Mouse (Mus musculus) small intestine, adult 2 months (tissue): ENCODE data around the gene Mpzl2. TPM values are rescaled to one million over a fixed set of nuclear protein-coding genes. Genes with fewer than 3 reads are reported as not detected.

Experiments
- H3K27ac ChIP-seq: fragments of 200-500 bp; 2 replicates; pipeline ENCODE4 v1.5.1; 2012; ENCODE audit warnings: low read depth, low read length, control low read depth, inconsistent platforms; ENCODE audit not compliant: insufficient read depth
- H3K27me3 ChIP-seq: fragments of 200-500 bp; 2 replicates; pipeline ENCODE4 v1.6.1; 2012; ENCODE audit warnings: mild to moderate bottlenecking, moderate library complexity, low read length, inconsistent platforms; ENCODE audit not compliant: control insufficient read depth, insufficient read depth
- H3K36me3 ChIP-seq: fragments of 200-500 bp; 2 replicates; pipeline ENCODE4 v1.6.1; 2012; ENCODE audit warnings: mild to moderate bottlenecking, low read length, control low read depth, inconsistent platforms; ENCODE audit not compliant: control insufficient read depth, insufficient read depth
- H3K4me1 ChIP-seq: fragments of 200-500 bp; 2 replicates; pipeline ENCODE4 v1.6.1; 2012; ENCODE audit warnings: low read length, inconsistent platforms, mixed read lengths; ENCODE audit not compliant: control insufficient read depth, insufficient read depth, insufficient read length
- H3K4me3 ChIP-seq: fragments of 200-500 bp; 2 replicates; pipeline ENCODE4 v1.5.1; 2012; ENCODE audit warnings: low read depth, mild to moderate bottlenecking, control low read depth, inconsistent platforms, low read length, moderate library complexity
- CTCF ChIP-seq: fragments of 200-500 bp; IDR thresholded peaks from 2 replicates; pipeline ENCODE4 v1.5.1; 2012; ENCODE audit warnings: low read depth, mild to moderate bottlenecking, control low read depth, inconsistent platforms, low read length, moderate library complexity, mixed read lengths; ENCODE audit not compliant: insufficient replicate concordance, insufficient read length; ENCODE audit errors: extremely low read depth
- POLR2A ChIP-seq: fragments of 200-500 bp; IDR thresholded peaks from 2 replicates; pipeline ENCODE4 v1.6.1; 2012; ENCODE audit warnings: low read depth, mild to moderate bottlenecking, control low read depth, inconsistent platforms, low read length, moderate library complexity
- whole genome bisulfite sequencing: fragments of 180-500 bp; shearing (Covaris S2); methylation state at CpG from one replicate; pipeline ENCODE4 v1.1.7; 2018; 5-methylcytosine and 5-hydroxymethylcytosine counted together
- polyA plus RNA-seq: library from polyadenylated mRNA; depleted of rRNA; stranded (reverse); fragments of >200 nt; gene quantifications from 2 replicates; pipeline ENCODE4 v1.2.3, GENCODE M21; 2012

The Mpzl2 gene
- polyA plus RNA-seq, 1 experiment = 8.2 TPM

DNA sequence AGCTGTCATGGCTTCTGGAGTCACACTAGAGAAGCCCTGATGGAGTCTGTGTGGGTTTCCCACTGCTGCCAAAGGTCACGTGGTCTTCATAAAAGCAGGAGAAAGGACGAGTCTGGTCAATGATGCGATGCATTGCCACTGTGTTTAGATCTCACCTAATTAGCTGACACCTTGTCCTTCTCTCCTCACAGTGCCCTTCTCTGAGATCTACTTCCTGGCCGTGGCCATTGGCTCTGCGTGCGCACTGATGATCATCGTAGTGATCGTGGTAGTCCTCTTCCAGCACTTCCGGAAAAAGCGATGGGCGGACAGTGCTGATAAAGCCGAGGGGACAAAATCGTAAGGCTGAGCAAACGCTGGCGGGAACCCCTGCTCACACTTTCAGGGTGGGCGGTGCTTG lies 7.4 kb downstream of the Mpzl2 start:
- H3K27me3 ChIP-seq = peaks cover 3% of the 10 kb centered on the region; the same call in 1 of the 2 replicates
- no peak overlapping the region for H3K4me3 ChIP-seq
- TF ChIP-seq CTCF (no peak), POLR2A (no peak)
- no peak overlapping the region for H3K27ac ChIP-seq
- H3K4me1 ChIP-seq = no peaks in the 10 kb centered on the region
- 91% methylated on average over 16 of the region's 16 CpGs for WGBS
- H3K36me3 ChIP-seq = peaks cover 19% of the 10 kb centered on the region

- 23% methylated on average over 4 of the region's 4 CpGs for WGBS
- no peak overlapping the region for H3K4me3 ChIP-seq
- no peak overlapping the region for H3K27ac ChIP-seq
- TF ChIP-seq POLR2A (no peak), CTCF (no peak)
- peaks cover 25% of the 10 kb centered on the region for H3K36me3 ChIP-seq
- no peaks in the 10 kb centered on the region for H3K4me1 ChIP-seq
- no peaks in the 10 kb centered on the region for H3K27me3 ChIP-seq
Measured at GRCm38 (mm10) chr9:45048511-45048910, 8.9 kb downstream of the Mpzl2 start.

DNA sequence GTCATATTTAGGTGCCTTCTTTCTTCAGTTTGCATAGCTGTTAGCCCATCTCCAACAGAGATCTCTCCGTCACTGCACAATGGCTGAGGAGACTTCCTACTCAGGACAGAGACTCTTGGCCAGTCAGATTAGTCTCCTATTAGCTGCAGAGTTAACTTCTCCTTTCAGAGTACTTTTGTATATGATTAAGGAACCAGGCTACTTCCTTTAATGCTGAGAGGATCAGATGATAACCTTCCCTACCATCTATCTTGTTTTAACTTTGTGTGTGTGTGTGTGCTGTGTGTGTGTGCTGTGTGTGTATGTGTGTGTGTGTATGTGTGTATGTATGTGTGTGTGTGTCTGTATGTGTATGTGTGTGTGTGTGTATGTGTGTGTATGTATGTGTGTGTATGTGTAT lies 10.1 kb downstream of the Mpzl2 start:
- H3K27me3 ChIP-seq = no peaks in the 10 kb centered on the region
- no peak overlapping the region for H3K4me3 ChIP-seq
- no peaks in the 10 kb centered on the region for H3K4me1 ChIP-seq
- H3K27ac ChIP-seq = no peak overlapping the region
- 82% methylated on average over 1 of the region's 1 CpGs for WGBS
- TF ChIP-seq CTCF (no peak), POLR2A (no peak)
- H3K36me3 ChIP-seq = peaks cover 25% of the 10 kb centered on the region

GRCm38 (mm10) chr9:45050301-45050700 lies 10.7 kb downstream of the Mpzl2 start:
- H3K27me3 ChIP-seq = no peaks in the 10 kb centered on the region
- no peaks in the 10 kb centered on the region for H3K4me1 ChIP-seq
- H3K4me3 ChIP-seq = no peak overlapping the region
- 58% methylated on average over 2 of the region's 2 CpGs for WGBS
- peaks cover 22% of the 10 kb centered on the region for H3K36me3 ChIP-seq
- no peak for TF ChIP-seq POLR2A
- no peak for TF ChIP-seq CTCF
- no peak overlapping the region for H3K27ac ChIP-seq

DNA sequence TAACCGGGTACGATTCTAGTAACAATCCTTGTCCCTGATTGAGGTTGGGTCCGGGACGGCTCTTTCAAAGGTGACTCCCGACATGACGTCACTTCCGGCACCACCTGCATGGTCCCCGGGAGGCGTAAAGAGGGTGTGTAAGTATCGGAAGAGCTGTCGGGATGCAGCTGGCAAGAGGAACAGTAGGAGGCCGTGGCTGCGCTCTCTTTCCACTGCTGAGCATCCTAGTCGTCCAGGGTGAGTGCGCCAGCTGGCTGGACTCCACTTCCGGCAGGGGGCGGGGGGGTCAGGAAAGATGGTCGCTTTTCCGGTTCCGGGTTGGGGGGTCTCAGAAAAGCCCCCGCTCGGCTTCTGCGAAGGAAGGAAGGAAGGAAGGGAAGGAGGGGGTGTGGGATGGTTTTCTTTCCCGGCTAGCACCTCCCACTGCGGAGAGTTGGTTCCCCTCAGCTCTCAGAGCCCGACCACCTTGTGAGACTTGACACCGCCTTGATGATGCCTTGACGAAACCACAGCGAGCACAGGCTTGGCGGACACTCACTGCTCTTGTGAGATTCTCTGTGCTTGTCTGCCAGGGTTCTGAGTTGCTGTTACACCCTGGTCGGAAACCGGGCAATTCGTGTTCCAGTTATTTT lies 15.6 kb downstream of the Mpzl2 start, which contains the start of gene Mpzl3:
Mpzl3 (plus strand) TSS at position 105 of the 632 bp plus-strand sequence.
- peaks cover 8% of the 10 kb centered on the region for H3K36me3 ChIP-seq
- H3K27ac ChIP-seq = peak within 1 kb of the TSS; percentile 94
- peaks cover 12% of the 10 kb centered on the region for H3K4me1 ChIP-seq
- H3K27me3 ChIP-seq = no peaks in the 10 kb centered on the region
- peak within 1 kb of the TSS; percentile 95 for H3K4me3 ChIP-seq
- under 1% methylated on average over 33 of the region's 33 CpGs for WGBS
- TF ChIP-seq CTCF (0 out of 2 replicates have a peak, but pooled peaks have one; percentile 12), POLR2A (no peak; the same call in 1 of the 2 replicates)

- Histone ChIP-seq H3K27ac (peak overlapping the region; percentile 22), H3K36me3 (peaks cover 2% of the 10 kb centered on the region; the same call in 1 of the 2 replicates), H3K4me3 (no peak overlapping the region), H3K4me1 (peaks cover 27% of the 10 kb centered on the region), H3K27me3 (no peaks in the 10 kb centered on the region)
- TF ChIP-seq CTCF (no peak), POLR2A (no peak)
- WGBS = 12% methylated on average over 5 of the region's 5 CpGs
Measured at GRCm38 (mm10) chr9:45058304-45058940, 18.8 kb downstream of the Mpzl2 start.

- Histone ChIP-seq H3K27me3 (no peaks in the 10 kb centered on the region), H3K27ac (peak overlapping the region; percentile 57), H3K36me3 (peaks cover 7% of the 10 kb centered on the region; the same call in 1 of the 2 replicates), H3K4me3 (no peak overlapping the region), H3K4me1 (peaks cover 27% of the 10 kb centered on the region)
- TF ChIP-seq CTCF (no peak), POLR2A (no peak)
- WGBS = 33% methylated on average over 7 of the region's 7 CpGs
Measured at GRCm38 (mm10) chr9:45060151-45060550, 20.6 kb downstream of the Mpzl2 start.

- no peak for TF ChIP-seq POLR2A
- TF ChIP-seq CTCF = no peak
- H3K4me1 ChIP-seq = peaks cover 27% of the 10 kb centered on the region
- no peak overlapping the region for H3K27ac ChIP-seq
- H3K27me3 ChIP-seq = no peaks in the 10 kb centered on the region
- H3K36me3 ChIP-seq = peaks cover 12% of the 10 kb centered on the region
- WGBS = 17% methylated on average over 3 of the region's 3 CpGs
- H3K4me3 ChIP-seq = no peak overlapping the region
Measured at GRCm38 (mm10) chr9:45062677-45063076, 23.1 kb downstream of the Mpzl2 start.
